Mouse (Mus musculus) CH12.LX (cell line): ENCODE results near the gene Mvb12b. TPM values are rescaled to one million over a fixed set of nuclear protein-coding genes. Genes with fewer than 3 reads are reported as not detected.

Experiments used
- DNase-seq: peaks from one replicate; pipeline ENCODE4 v3.0.0-alpha.2; 2013; ENCODE audit errors: extremely low read depth
- H3K27ac ChIP-seq: 2 replicates; pipeline ENCODE4 v1.5.1; 2012; ENCODE audit warnings: low read depth, mild to moderate bottlenecking, control low read depth, moderate library complexity; ENCODE audit not compliant: insufficient read depth
- H3K27me3 ChIP-seq: replicated peaks from 2 replicates; pipeline ENCODE3; 2012; ENCODE audit warnings: inconsistent platforms
- H3K36me3 ChIP-seq, 2 experiments: replicated peaks in 1 of 2; 2 replicates each; pipeline versions ENCODE3 to v1.6.1; 2012; ENCODE audit warnings: inconsistent platforms in 1 of 2, low read length in 1 of 2, mild to moderate bottlenecking in 1 of 2, mixed read lengths in 1 of 2, moderate library complexity in 1 of 2; ENCODE audit not compliant: control insufficient read depth in 1 of 2, insufficient read depth in 1 of 2
- H3K4me1 ChIP-seq, 2 experiments: 2 replicates each; pipeline ENCODE4 v1.6.1; 2012; ENCODE audit warnings: inconsistent platforms in 1 of 2, moderate library complexity in 1 of 2; ENCODE audit not compliant: insufficient read depth in 2 of 2, control insufficient read depth in 1 of 2
- H3K4me2 ChIP-seq: 2 replicates; pipeline ENCODE4 v1.6.1; 2012; ENCODE audit warnings: low read depth, mild to moderate bottlenecking, control low read depth; ENCODE audit not compliant: poor library complexity, insufficient read depth, severe bottlenecking
- H3K4me3 ChIP-seq, 3 experiments: fragments of 150-350 bp in 1 of 3; sonication (generic) in 1 of 3; replicated peaks in 1 of 3; 2 replicates each; pipeline versions ENCODE3 to v1.5.1; 2011 to 2012; ENCODE audit warnings: low read depth in 2 of 3, low read length in 2 of 3, mild to moderate bottlenecking in 2 of 3, moderate library complexity in 2 of 3, control low read depth in 1 of 3, improper control_type of control experiment in 1 of 3, inconsistent platforms in 1 of 3, mixed read lengths in 1 of 3; ENCODE audit not compliant: poor library complexity in 1 of 3
- H3K79me2 ChIP-seq: replicated peaks from 2 replicates; pipeline ENCODE4 v1.6.1; 2012; ENCODE audit warnings: mild to moderate bottlenecking, moderate library complexity; ENCODE audit not compliant: control insufficient read depth, poor library complexity, insufficient read depth, severe bottlenecking; ENCODE audit errors: extremely low read depth
- H3K9ac ChIP-seq: 2 replicates; pipeline ENCODE4 v1.6.1; 2012; ENCODE audit warnings: low read depth, mild to moderate bottlenecking, control low read depth, moderate library complexity; ENCODE audit not compliant: insufficient read depth
- H3K9me3 ChIP-seq: replicated peaks from 2 replicates; pipeline ENCODE3; 2012; ENCODE audit warnings: low read length, inconsistent platforms, mixed read lengths
- BHLHE40 ChIP-seq: IDR thresholded peaks from 2 replicates; pipeline ENCODE4 v1.6.1; 2011; ENCODE audit warnings: mild to moderate bottlenecking, low read depth, low read length, improper control_type of control experiment
- CHD1 ChIP-seq: IDR thresholded peaks from 2 replicates; pipeline ENCODE4 v1.6.1; 2012; ENCODE audit warnings: low read depth, low read length, improper control_type of control experiment, inconsistent platforms
- CHD2 ChIP-seq: IDR thresholded peaks from 2 replicates; pipeline ENCODE4 v1.6.1; 2011; ENCODE audit warnings: low read length, improper control_type of control experiment
- CTCF ChIP-seq, 2 experiments: IDR thresholded peaks in 1 of 2; conservative IDR thresholded peaks in 1 of 2; 2 replicates each; pipeline ENCODE4 v1.5.1; 2011 to 2012; ENCODE audit warnings: low read depth in 2 of 2, low read length in 2 of 2, improper control_type of control experiment in 1 of 2, inconsistent platforms in 1 of 2, mild to moderate bottlenecking in 1 of 2, moderate library complexity in 1 of 2
- E2F4 ChIP-seq: IDR thresholded peaks from 2 replicates; pipeline ENCODE4 v1.6.1; 2011; ENCODE audit warnings: low read depth, low read length, improper control_type of control experiment; ENCODE audit not compliant: insufficient replicate concordance
- EP300 ChIP-seq: IDR thresholded peaks from 2 replicates; pipeline ENCODE4 v1.6.1; 2011; ENCODE audit warnings: low read length, improper control_type of control experiment
- ETS1 ChIP-seq: conservative IDR thresholded peaks from 2 replicates; pipeline ENCODE4 v1.6.1; 2012; ENCODE audit warnings: low read depth, mild to moderate bottlenecking, inconsistent platforms, low read length, improper control_type of control experiment, moderate library complexity
- HCFC1 ChIP-seq: IDR thresholded peaks from 2 replicates; pipeline ENCODE4 v1.6.1; 2012; ENCODE audit warnings: low read depth, mild to moderate bottlenecking, inconsistent platforms, low read length, improper control_type of control experiment
- IRF4 ChIP-seq: IDR thresholded peaks from 2 replicates; pipeline ENCODE4 v1.6.1; 2014; ENCODE audit warnings: low read depth, mild to moderate bottlenecking, inconsistent platforms, low read length, improper control_type of control experiment
- JUN ChIP-seq: IDR thresholded peaks from 2 replicates; pipeline ENCODE4 v1.6.1; 2011; ENCODE audit warnings: low read depth, mild to moderate bottlenecking, low read length, improper control_type of control experiment, moderate library complexity; ENCODE audit not compliant: insufficient read depth
- KAT2A ChIP-seq: IDR thresholded peaks from 2 replicates; pipeline ENCODE4 v1.6.1; 2012; ENCODE audit warnings: low read length, improper control_type of control experiment, inconsistent platforms; ENCODE audit not compliant: insufficient replicate concordance
- MAFK ChIP-seq: IDR thresholded peaks from 2 replicates; pipeline ENCODE4 v1.6.1; 2011; ENCODE audit warnings: low read length, improper control_type of control experiment; ENCODE audit not compliant: insufficient replicate concordance
- MAX ChIP-seq: IDR thresholded peaks from 2 replicates; pipeline ENCODE4 v1.6.1; 2011; ENCODE audit warnings: low read length, improper control_type of control experiment
- MAZ ChIP-seq: IDR thresholded peaks from 2 replicates; pipeline ENCODE4 v1.6.1; 2012; ENCODE audit warnings: low read depth, mild to moderate bottlenecking, inconsistent platforms, low read length, improper control_type of control experiment, moderate library complexity
- MEF2A ChIP-seq: IDR thresholded peaks from 2 replicates; pipeline ENCODE4 v1.6.1; 2014; ENCODE audit warnings: low read depth, mild to moderate bottlenecking, inconsistent platforms, low read length, improper control_type of control experiment, borderline replicate concordance
- MYC ChIP-seq: IDR thresholded peaks from 2 replicates; pipeline ENCODE4 v1.6.1; 2011; ENCODE audit warnings: low read depth, mild to moderate bottlenecking, improper control_type of control experiment, low read length
- NELFE ChIP-seq: IDR thresholded peaks from 2 replicates; pipeline ENCODE4 v1.6.1; 2011; ENCODE audit warnings: low read depth, low read length, improper control_type of control experiment
- POLR2A ChIP-seq: IDR thresholded peaks from 2 replicates; pipeline ENCODE4 v1.6.1; 2011; ENCODE audit warnings: low read depth, mild to moderate bottlenecking, improper control_type of control experiment, low read length
- RAD21 ChIP-seq: IDR thresholded peaks from 2 replicates; pipeline ENCODE4 v1.6.1; 2011; ENCODE audit warnings: low read depth, mild to moderate bottlenecking, low read length, improper control_type of control experiment, moderate library complexity
- RCOR1 ChIP-seq: conservative IDR thresholded peaks from 2 replicates; pipeline ENCODE4 v1.6.1; 2012; ENCODE audit warnings: low read depth, mild to moderate bottlenecking, inconsistent platforms, low read length, improper control_type of control experiment
- SIN3A ChIP-seq: IDR thresholded peaks from 2 replicates; pipeline ENCODE4 v1.6.1; 2012; ENCODE audit warnings: low read length, improper control_type of control experiment, inconsistent platforms
- TBP ChIP-seq: conservative IDR thresholded peaks from 2 replicates; pipeline ENCODE4 v1.6.1; 2011; ENCODE audit warnings: low read depth, low read length, improper control_type of control experiment
- TCF12 ChIP-seq: IDR thresholded peaks from 2 replicates; pipeline ENCODE4 v1.6.1; 2014; ENCODE audit warnings: low read depth, mild to moderate bottlenecking, inconsistent platforms, low read length, improper control_type of control experiment
- USF1 ChIP-seq: IDR thresholded peaks from 2 replicates; pipeline ENCODE4 v1.6.1; 2014; ENCODE audit warnings: low read depth, mild to moderate bottlenecking, inconsistent platforms, low read length, improper control_type of control experiment
- ZNF384 ChIP-seq: IDR thresholded peaks from 2 replicates; pipeline ENCODE4 v1.6.1; 2012; ENCODE audit warnings: low read depth, low read length, improper control_type of control experiment, inconsistent platforms
- dilution Hi-C: fragments of 300-500 bp; cut with MboI; formaldehyde crosslinking; loops from 2 replicates; pipeline ENCODE4 v1.14.3; 2020; ENCODE audit warnings: low sequenced_read_pairs; ENCODE audit not compliant: extremely low pct_unique_long_range_greater_than_20kb, extremely low pct_ligation_motif_present
- in situ Hi-C: fragments of 300-500 bp; cut with MboI; formaldehyde crosslinking; loops from 3 replicates; pipeline ENCODE4 v1.14.3; 2019; ENCODE audit warnings: low sequenced_read_pairs, low pct_ligation_motif_present, low pct_unique_long_range_greater_than_20kb, mixed read lengths
- polyA plus RNA-seq: library from polyadenylated mRNA; unstranded; fragments of >175 nt; gene quantifications from 2 replicates; pipeline ENCODE4 v1.2.1, GENCODE M21; 2012; ENCODE audit warnings: low read depth; ENCODE audit not compliant: insufficient read length
- total RNA-seq, 2 experiments: library from RNA; depleted of rRNA; stranded (reverse); fragments of 300-350 nt in 1 of 2; fragments of >200 nt in 1 of 2; gene quantifications; 2 replicates each; pipeline ENCODE4 v1.2.3; 2012 to 2014

The Mvb12b gene
- total and polyA plus RNA-seq, 3 experiments = 3.0 to 16.7 (median 5.3) TPM

GRCm38 (mm10) chr2:33808032-33808431 is 79.7 kb downstream of the Mvb12b start:
- H3K4me2 ChIP-seq = no peak overlapping the region
- no peak overlapping the region for H3K4me3 ChIP-seq
- DNase-seq = no peak
- H3K9me3 ChIP-seq = no peaks in the 10 kb centered on the region
- no peaks in the 10 kb centered on the region for H3K27me3 ChIP-seq
- H3K27ac ChIP-seq = no peak overlapping the region
- H3K9ac ChIP-seq = no peak overlapping the region
- peaks cover 12 to 34% of the 10 kb centered on the region in 2 experiments for H3K4me1 ChIP-seq
- in situ Hi-C loops = no loop called here
- no peak for TF ChIP-seq EP300
- no peak for TF ChIP-seq POLR2A
- TF ChIP-seq NELFE = no peak
- TF ChIP-seq BHLHE40 = no peak
- TF ChIP-seq HCFC1 = no peak
- TF ChIP-seq, all 38 proteins: peak for 0
- dilution Hi-C loops = no loop called here
- H3K79me2 ChIP-seq = no peaks in the 10 kb centered on the region
- H3K36me3 ChIP-seq = peaks cover 0 to 2% of the 10 kb centered on the region in 2 experiments

- no peak overlapping the region for H3K27ac ChIP-seq
- H3K27me3 ChIP-seq = no peaks in the 10 kb centered on the region
- H3K4me1 ChIP-seq = peaks cover 20 to 51% of the 10 kb centered on the region in 2 experiments
- in situ Hi-C loops (no loop called here), dilution Hi-C loops (no loop called here)
- DNase-seq = no peak
- no peak for TF ChIP-seq ZNF384
- TF ChIP-seq E2F4 = no peak
- no peak for TF ChIP-seq HCFC1
- TF ChIP-seq CHD1 = no peak
- no peak for TF ChIP-seq MAX
- no peak for TF ChIP-seq MYC
- TF ChIP-seq JUN = no peak
- TF ChIP-seq MAZ = no peak
- no peaks in the 10 kb centered on the region for H3K79me2 ChIP-seq
- peaks cover 9 to 14% of the 10 kb centered on the region in 2 experiments for H3K36me3 ChIP-seq
- H3K9me3 ChIP-seq = no peaks in the 10 kb centered on the region
- no peak overlapping the region for H3K4me3 ChIP-seq
- H3K4me2 ChIP-seq = no peak overlapping the region
- no peak overlapping the region for H3K9ac ChIP-seq
These were observed 82.1 kb downstream of the Mvb12b start for GRCm38 (mm10) chr2:33805640-33806039.

- in situ Hi-C loops = no loop called here
- TF ChIP-seq CHD1 = no peak
- peak; percentile 82 for TF ChIP-seq CHD2
- no peak for TF ChIP-seq USF1
- 0 out of 2 replicates have a peak, but pooled peaks have one; percentile 53 for TF ChIP-seq KAT2A
- TF ChIP-seq TCF12 = peak; percentile 84
- peak; percentile 49; the same call in 1 of the 2 replicates for TF ChIP-seq ETS1
- no peak for TF ChIP-seq MAX
- TF ChIP-seq HCFC1 = peak; percentile 41; the same call in 1 of the 2 replicates
- peak; percentile 74; the same call in 1 of the 2 replicates for TF ChIP-seq IRF4
- no peak for TF ChIP-seq JUN
- TF ChIP-seq RAD21 = no peak; the same call in none of the 2 replicates
- peak; percentile 63; the same call in 1 of the 2 replicates for TF ChIP-seq MAFK
- TF ChIP-seq CTCF (conservative IDR thresholded peaks at IDR 0.05 in 1 of 2, IDR thresholded peaks at IDR 0.05 in 1 of 2; ENCODE audit: low read depth in 2 of 2, low read length in 2 of 2) = no peak
- TF ChIP-seq TBP = no peak
- 0 out of 2 replicates have a peak, but pooled peaks have one; percentile 43 for TF ChIP-seq MEF2A
- peak; percentile 89 for TF ChIP-seq BHLHE40
- TF ChIP-seq RCOR1 = peak; percentile 62; the same call in 1 of the 2 replicates
- peak; percentile 75 for TF ChIP-seq EP300
- TF ChIP-seq SIN3A = 0 out of 2 replicates have a peak, but pooled peaks have one; percentile 44
These were observed 84.0 kb downstream of the Mvb12b start for GRCm38 (mm10) chr2:33803717-33804214.

More at GRCm38 (mm10) chr2:33803717-33804214, 84.0 kb downstream of the Mvb12b start:
- Histone ChIP-seq H3K27ac (no peak overlapping the region), H3K27me3 (no peaks in the 10 kb centered on the region), H3K79me2 (no peaks in the 10 kb centered on the region), H3K4me3 (no peak overlapping the region), H3K4me2 (peak overlapping the region; percentile 42), H3K9me3 (no peaks in the 10 kb centered on the region), H3K9ac (no peak overlapping the region), H3K4me1 (peaks cover 20 to 41% of the 10 kb centered on the region in 2 experiments), H3K36me3 (peaks cover 9 to 14% of the 10 kb centered on the region in 2 experiments)
- dilution Hi-C loops = no loop called here
- peak; percentile 86 for DNase-seq
